Mouse (Mus musculus): ENCODE results near the gene Cxcl17. TPM values are rescaled to one million over a fixed set of nuclear protein-coding genes. Genes with fewer than 3 reads are reported as not detected.
"Not testable (repeated sequence)": the region's sequence is repeated elsewhere in the genome, so short reads cannot be mapped to it uniquely, and the experiment has no call there.

Gene Cxcl17
- total RNA-seq, 2 experiments from 2014 or later, result not detected

- TF ChIP-seq CTCF (conservative IDR thresholded peaks at IDR 0.05), result no peak
- H3K27ac ChIP-seq, result peak overlapping the region; percentile 66
Measured at GRCm38 (mm10) chr7:25434654-25435545, 22.2 kb upstream of the Cxcl17 start.

DNA sequence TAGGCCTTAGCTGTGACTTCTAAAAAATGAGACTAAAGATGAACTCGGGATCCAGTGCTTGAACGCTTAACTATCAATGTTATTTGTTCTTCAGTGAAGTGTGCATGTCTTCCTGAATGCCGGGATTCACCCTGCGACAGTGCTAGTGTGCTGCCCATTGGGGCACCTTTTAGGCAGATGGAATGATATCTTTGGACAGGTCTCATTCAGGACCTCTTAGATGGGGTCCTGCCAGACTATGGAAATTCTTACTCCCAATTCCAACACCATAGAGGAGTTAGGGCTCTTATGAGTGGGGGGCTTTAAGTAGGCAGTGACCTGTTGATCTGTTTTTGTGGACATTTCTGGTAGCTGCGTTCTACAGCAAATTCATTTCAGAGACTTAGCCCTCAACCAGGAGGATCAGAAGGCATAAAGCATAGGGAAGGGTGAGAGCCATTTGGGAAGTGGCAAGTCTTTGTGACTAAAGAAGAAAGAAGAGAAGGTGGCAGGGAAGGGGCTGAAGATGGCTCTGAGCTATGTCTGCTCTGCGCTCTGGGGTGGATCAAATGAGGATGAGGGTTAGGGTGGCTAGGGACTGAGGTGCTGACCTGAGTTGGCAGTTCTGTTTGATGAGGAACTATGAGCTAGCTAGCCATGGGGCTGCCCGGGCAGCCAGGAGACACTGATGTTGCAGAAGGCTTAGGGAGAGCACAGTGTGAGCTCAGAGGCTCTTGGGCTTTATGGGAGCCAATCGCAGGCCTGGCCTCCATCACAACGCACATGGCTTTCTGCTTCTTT lies 21.3 kb upstream of the Cxcl17 start:
- Histone ChIP-seq H3K27ac (peak overlapping the region; percentile 66; the same call in 1 of the 2 replicates), H3K4me3 (no peak overlapping the region)
- TF ChIP-seq CTCF (conservative IDR thresholded peaks at IDR 0.05), result no peak

More at GRCm38 (mm10) chr7:25434654-25435545, 22.2 kb upstream of the Cxcl17 start:
- no peak overlapping the region for H3K4me3 ChIP-seq
- DNase-seq (ENCODE audit: low spot score in 2 of 2), result no peak

DNA sequence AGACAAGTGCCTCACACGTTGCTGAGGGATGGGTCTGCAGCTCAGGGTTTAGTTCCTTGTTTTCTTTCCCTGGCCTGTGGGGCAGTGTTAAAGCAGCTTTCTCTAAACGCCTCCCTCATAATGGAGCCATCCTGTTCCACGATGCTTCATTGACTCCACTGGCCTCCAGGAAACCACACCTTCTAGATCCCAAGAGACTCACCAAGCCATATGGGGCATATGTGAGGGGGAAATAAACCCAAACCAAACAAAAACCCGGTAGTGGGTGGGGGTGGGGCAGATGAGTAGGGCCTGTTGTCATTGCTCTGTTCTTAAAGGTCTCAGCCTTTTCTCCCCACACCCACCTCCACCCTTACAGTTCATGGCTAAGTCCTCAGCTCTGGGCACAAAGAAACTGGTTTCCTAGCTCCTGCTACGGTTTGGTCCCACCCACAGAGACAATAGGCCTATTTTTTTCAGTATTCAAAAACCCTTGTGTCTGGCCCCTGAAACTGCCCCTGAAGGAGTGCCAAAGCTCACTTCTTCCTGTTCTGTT lies 20.4 kb upstream of the Cxcl17 start:
- no peak for TF ChIP-seq CTCF (conservative IDR thresholded peaks at IDR 0.05)
- Histone ChIP-seq H3K4me3 (no peak overlapping the region), H3K27ac (peak overlapping the region; percentile 66)
- DNase-seq (ENCODE audit: low spot score in 2 of 2), result no peak

More for the DNA sequence above, 21.3 kb upstream of the Cxcl17 start:
- no peak for DNase-seq (ENCODE audit: low spot score in 2 of 2)

DNA sequence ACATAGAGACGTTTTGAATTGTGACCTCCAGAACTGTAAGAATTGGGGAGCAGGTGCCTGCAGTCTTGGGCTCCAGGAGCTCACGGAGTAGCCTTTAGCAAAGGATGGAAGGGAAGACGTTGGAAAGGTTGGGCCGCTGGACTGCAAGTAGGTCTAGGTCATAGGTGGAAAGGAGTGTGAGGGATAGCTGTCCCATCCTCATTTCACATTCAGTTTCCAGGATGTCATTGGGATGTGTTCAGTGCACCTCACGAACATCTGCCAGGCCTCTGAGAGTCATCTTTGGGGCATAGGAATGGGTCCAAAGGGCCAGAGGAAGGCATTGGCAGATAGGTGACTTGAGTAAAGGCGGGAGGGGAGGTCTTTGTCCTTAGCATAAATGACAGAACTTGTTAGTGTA lies 19.7 kb upstream of the Cxcl17 start:
- TF ChIP-seq CTCF (conservative IDR thresholded peaks at IDR 0.05), result no peak
- H3K4me3 ChIP-seq, result no peak overlapping the region
- H3K27ac ChIP-seq, result peak overlapping the region; percentile 66; the same call in 1 of the 2 replicates
- no peak for DNase-seq (ENCODE audit: low spot score in 2 of 2)

DNA sequence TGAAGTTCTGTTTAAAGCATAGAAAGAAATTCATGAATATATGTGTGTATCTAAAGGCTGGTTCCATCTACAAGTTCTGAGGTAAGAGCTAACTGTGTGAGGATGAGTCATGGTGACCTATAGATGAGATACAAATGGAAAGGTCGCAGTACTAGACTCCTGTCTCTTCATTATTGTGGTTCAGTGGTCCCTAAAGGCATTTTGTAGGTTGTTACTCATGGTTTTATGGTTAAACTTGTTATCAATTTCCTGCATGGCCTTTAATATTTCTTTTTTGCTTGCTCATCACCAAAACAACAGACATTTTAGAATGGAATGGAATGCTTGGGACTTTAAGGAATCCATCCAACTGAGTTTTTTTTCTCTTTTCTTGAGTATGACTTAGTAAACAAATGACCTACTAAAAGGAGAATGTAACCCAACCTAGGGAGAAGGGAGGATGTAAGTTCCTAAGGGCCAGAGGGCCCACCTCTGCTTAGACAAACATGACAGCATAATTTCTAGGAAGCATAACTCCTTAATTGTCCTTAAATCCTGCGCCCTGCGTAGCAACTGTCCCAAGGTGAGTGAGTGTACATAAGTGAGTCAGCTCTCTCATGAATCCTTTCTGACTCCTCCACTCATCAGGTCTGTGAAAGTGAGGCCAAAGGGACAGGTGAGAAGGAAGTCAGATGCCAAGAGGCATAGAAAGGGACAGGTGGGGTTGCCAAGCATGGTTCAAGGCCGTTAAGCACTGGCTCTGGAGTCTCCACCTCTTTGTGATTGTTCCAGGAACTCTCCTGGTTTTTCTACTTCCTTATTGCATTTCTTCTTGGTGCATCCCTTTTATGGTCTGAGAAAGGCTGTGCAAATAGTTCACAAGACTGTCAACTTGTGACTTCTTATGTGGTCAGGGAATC lies 17.4 kb upstream of the Cxcl17 start:
- no peak for DNase-seq (ENCODE audit: low spot score in 2 of 2)
- Histone ChIP-seq H3K27ac (no peak overlapping the region), H3K4me3 (no peak overlapping the region)
- TF ChIP-seq CTCF (conservative IDR thresholded peaks at IDR 0.05), result no peak

DNA sequence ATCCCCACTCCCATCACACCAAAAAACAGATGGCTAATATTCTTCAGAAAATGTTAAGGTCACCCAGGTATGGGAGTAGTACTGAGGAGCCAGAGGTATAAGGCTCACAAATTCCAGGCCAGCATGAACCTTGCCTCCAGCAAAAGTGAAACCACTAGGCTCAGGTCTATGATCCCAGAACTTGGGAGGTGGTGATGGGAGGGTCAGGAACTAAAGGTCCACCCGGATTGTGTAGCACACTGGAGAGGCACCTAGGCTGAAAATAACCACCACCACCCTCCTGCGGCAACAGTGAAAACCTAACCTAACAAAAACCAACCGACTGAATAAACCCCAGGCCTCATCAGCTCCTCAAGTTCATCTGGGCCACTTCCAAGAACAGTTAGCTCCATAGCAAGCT lies 15.6 kb upstream of the Cxcl17 start:
- DNase-seq (ENCODE audit: low spot score in 2 of 2), result no peak

GRCm38 (mm10) chr7:25427144-25427543 lies 14.5 kb upstream of the Cxcl17 start:
- no peak overlapping the region for H3K27ac ChIP-seq
- H3K4me3 ChIP-seq, result no peak overlapping the region
- TF ChIP-seq CTCF (conservative IDR thresholded peaks at IDR 0.05), result no peak
- no peak for DNase-seq (ENCODE audit: low spot score in 2 of 2)

More for the DNA sequence above, 15.6 kb upstream of the Cxcl17 start:
- Histone ChIP-seq H3K4me3 (no peak overlapping the region), H3K27ac (no peak overlapping the region)
- TF ChIP-seq CTCF (conservative IDR thresholded peaks at IDR 0.05), result no peak

GRCm38 (mm10) chr7:25426380-25426779 lies 13.7 kb upstream of the Cxcl17 start:
- not testable (repeated sequence) for H3K27ac ChIP-seq; DNase-seq (ENCODE audit: low spot score in 2 of 2); H3K4me3 ChIP-seq
- TF ChIP-seq CTCF (conservative IDR thresholded peaks at IDR 0.05), result peak; percentile 56

DNA sequence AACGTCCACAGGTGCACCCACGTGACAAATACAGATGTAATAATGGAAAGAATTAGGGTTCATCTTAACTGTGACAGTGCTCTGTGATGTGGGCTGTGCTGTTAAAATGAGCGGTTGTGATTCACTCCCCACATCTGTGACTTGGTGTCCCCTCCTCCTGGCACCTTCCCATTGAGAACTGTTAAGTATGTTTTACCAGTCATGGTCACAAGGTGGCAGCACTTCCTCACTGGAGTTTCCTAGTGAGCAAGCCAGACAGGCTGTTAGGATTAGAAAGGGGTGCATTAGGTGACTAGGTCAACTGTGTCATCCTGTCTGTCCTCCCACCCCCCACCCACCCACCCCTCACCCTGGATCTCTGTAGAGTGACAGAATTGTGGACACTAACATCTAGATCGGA lies 11.7 kb upstream of the Cxcl17 start:
- H3K27ac ChIP-seq, result no peak overlapping the region
- peak; percentile 88 for TF ChIP-seq CTCF (conservative IDR thresholded peaks at IDR 0.05)
- H3K4me3 ChIP-seq, result no peak overlapping the region
- DNase-seq (ENCODE audit: low spot score in 2 of 2), result peak; percentile 76 to 91

DNA sequence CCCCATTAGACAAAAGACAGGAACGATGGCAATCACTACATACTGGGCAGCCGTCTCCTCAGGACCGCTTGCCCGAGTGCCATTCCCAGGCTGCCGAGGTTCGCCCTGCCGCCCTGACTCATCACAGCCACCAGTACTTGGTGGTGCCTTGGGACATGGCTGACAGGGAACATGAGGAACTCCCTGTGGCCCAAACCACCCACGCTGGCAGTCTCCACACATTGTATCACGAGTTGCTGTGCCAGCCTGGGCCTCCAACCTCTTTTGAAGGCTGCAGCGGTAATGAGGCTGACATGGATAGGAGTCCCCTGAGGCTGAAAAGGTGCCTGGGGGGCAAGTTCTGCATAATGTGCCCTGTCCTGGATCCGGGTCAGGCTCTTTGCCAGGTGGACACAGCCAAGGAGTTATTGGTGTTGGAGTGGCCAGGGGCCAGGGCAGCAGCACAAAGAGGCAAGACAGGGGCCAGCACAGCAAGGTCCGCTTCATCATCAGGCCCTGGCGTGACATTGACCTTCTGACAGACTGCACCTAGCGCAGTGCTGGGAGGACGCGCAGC lies 9.7 kb upstream of the Cxcl17 start:
- H3K4me3 ChIP-seq, result no peak overlapping the region
- H3K27ac ChIP-seq, result no peak overlapping the region
- TF ChIP-seq CTCF (conservative IDR thresholded peaks at IDR 0.05), result no peak
- DNase-seq (ENCODE audit: low spot score in 2 of 2), result peak in 1 of 2 experiments; percentile 8

DNA sequence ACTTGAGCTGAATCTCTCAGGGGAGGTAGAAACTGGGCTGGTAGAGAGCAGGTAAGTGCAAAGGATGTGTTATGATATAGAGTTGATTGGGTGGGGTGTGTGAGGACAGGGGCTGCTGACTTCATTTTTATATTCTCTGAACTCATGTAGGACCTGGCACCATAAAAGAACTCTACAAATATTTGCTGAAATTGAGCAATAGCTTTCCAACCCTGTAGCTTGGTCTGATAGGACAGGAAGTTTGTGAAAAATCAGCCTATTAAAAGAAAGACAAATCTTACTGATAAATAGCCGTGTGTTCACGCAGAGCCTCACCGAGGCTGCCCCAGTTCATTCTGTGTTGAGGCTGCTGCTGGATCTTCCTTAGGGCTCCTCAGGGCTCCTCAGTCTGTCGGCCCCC lies 7.3 kb upstream of the Cxcl17 start:
- TF ChIP-seq CTCF (conservative IDR thresholded peaks at IDR 0.05), result no peak
- no peak for DNase-seq (ENCODE audit: low spot score in 2 of 2)
- Histone ChIP-seq H3K4me3 (no peak overlapping the region), H3K27ac (no peak overlapping the region)

GRCm38 (mm10) chr7:25419536-25419935 lies 6.8 kb upstream of the Cxcl17 start:
- no peak overlapping the region for H3K27ac ChIP-seq
- H3K4me3 ChIP-seq, result no peak overlapping the region
- no peak for TF ChIP-seq CTCF (conservative IDR thresholded peaks at IDR 0.05)
- no peak for DNase-seq (ENCODE audit: low spot score in 2 of 2)
